Mouse (Mus musculus): ENCODE results near the gene Krtap10-4.
"Not testable (repeated sequence)": the region's sequence is repeated elsewhere in the genome, so short reads cannot be mapped to it uniquely, and the experiment has no call there.

Gene Krtap10-4

GRCm38 (mm10) chr10:77826951-77827350, at the start of gene Krtap10-4:
Krtap10-4 (minus strand) TSS chr10:77827095.
- no peak for DNase-seq

GRCm38 (mm10) chr10:77869651-77870050, 42.8 kb upstream of the Krtap10-4 start:
- DNase-seq = no peak

GRCm38 (mm10) chr10:77867546-77867945, 40.7 kb upstream of the Krtap10-4 start:
- no peak for DNase-seq

- DNase-seq = no peak
Observed at GRCm38 (mm10) chr10:77864762-77865143, 37.9 kb upstream of the Krtap10-4 start.

GRCm38 (mm10) chr10:77864067-77864761, 37.3 kb upstream of the Krtap10-4 start:
- peak; percentile 60 for DNase-seq

GRCm38 (mm10) chr10:77861675-77862074, 34.8 kb upstream of the Krtap10-4 start, which contains the start of gene Gm3285:
Gm3285 (plus strand) TSS chr10:77861975.
- DNase-seq = no peak

GRCm38 (mm10) chr10:77852559-77852958, 25.7 kb upstream of the Krtap10-4 start, which contains the start of gene Gm10318:
Gm10318 (plus strand) TSS chr10:77852859.
- no peak for DNase-seq

- DNase-seq = no peak
Observed at GRCm38 (mm10) chr10:77847538-77847937, 20.6 kb upstream of the Krtap10-4 start.

- no peak for DNase-seq
Observed at GRCm38 (mm10) chr10:77846961-77847360, 20.1 kb upstream of the Krtap10-4 start.

GRCm38 (mm10) chr10:77846503-77846902, 19.6 kb upstream of the Krtap10-4 start, which contains the start of gene Gm36176:
Gm36176 (plus strand) TSS chr10:77846803.
- DNase-seq = no peak

GRCm38 (mm10) chr10:77839006-77839405, 12.1 kb upstream of the Krtap10-4 start:
- DNase-seq = no peak

GRCm38 (mm10) chr10:77835647-77836046, 8.8 kb upstream of the Krtap10-4 start, which contains the start of gene Krtap10-10:
Krtap10-10 (plus strand) TSS chr10:77835947.
- no peak for DNase-seq

- no peak for DNase-seq
Observed at GRCm38 (mm10) chr10:77819203-77819602, 7.7 kb downstream of the Krtap10-4 start.

GRCm38 (mm10) chr10:77818523-77818922, 8.4 kb downstream of the Krtap10-4 start:
- no peak for DNase-seq

GRCm38 (mm10) chr10:77815514-77815913, 11.4 kb downstream of the Krtap10-4 start:
- peak; percentile 74 for DNase-seq

- DNase-seq = no peak
Observed at GRCm38 (mm10) chr10:77814382-77814781, 12.5 kb downstream of the Krtap10-4 start, which contains the start of gene Gm2696. Gm2696 (plus strand) TSS chr10:77814682.

GRCm38 (mm10) chr10:77811743-77812142, 15.2 kb downstream of the Krtap10-4 start, which contains the start of gene Gm9507:
Gm9507 (minus strand) TSS chr10:77811843.
- DNase-seq = no peak

GRCm38 (mm10) chr10:77804095-77804494, 22.8 kb downstream of the Krtap10-4 start:
- DNase-seq = no peak

- no peak for DNase-seq
Observed at GRCm38 (mm10) chr10:77798921-77799508, 27.9 kb downstream of the Krtap10-4 start, which contains the start of gene Gm19668. Gm19668 (minus strand) TSS chr10:77799133.

GRCm38 (mm10) chr10:77798164-77798920, 28.6 kb downstream of the Krtap10-4 start:
- not testable (repeated sequence) for DNase-seq

GRCm38 (mm10) chr10:77797677-77798076, 29.2 kb downstream of the Krtap10-4 start:
- no peak for DNase-seq

GRCm38 (mm10) chr10:77794976-77795375, 31.9 kb downstream of the Krtap10-4 start, which contains the start of gene Gm9639:
Gm9639 (minus strand) TSS chr10:77795076.
- no peak for DNase-seq

- no peak for DNase-seq
Observed at GRCm38 (mm10) chr10:77788621-77789020, 38.3 kb downstream of the Krtap10-4 start.
